10 mouse cellular contexts compared by ENCODE assay signal in the genomic region with DNA sequence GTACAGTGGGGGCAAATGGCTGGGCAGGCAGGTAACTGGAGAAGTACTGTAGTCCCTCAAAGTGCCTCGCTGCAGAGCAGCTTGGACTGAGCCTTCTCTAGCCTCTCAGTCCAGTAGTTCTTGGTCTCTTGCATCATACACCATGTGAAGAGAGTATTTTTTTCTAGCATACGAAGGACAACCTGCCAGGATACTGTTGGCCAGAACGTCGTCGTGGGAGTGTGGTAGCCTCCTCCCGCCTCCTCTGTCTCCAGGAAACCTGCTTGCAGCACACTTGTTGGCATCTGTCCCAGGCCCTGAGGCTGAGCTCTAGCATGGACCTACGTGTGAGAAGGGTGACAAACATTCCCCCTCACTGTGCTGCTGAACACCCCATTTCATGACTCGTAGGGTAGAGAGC. TPM values are rescaled to one million over a fixed set of nuclear protein-coding genes. Genes with fewer than 3 reads are reported as not detected.
DNase-seq lines count a peak whose midpoint lies in the region; ATAC-seq and TF ChIP-seq lines count a peak whose summit lies in the region.
"Had no signal": no experiment of that assay in that cellular context is flagged by ENCODE, and none has a peak within 500 bp of the region (broad histone marks: within the 10 kb centered on the region; RNA-seq: fewer than 3 reads in every experiment).

No protein-coding gene starts in this region.

- H3K9ac ChIP-seq in heart, embryonic 11.5 days (ENCODE audit: low read depth, low read length) = no peak overlapping the region

- WGBS in heart, embryonic 11.5 days (ENCODE audit: insufficient replicate concordance) = 70% methylated on average over 8 of the region's 8 CpGs

- DNase-seq in heart, adult 11 months = peak; percentile 95
- peak; percentile 98 for DNase-seq in 416B (ENCODE audit: low read depth)
- peak; percentile 95 for DNase-seq in brain, adult 2 months (ENCODE audit: low read depth, low spot score)
- peak; percentile 41 to 66 for DNase-seq in kidney, postnatal 4 days
- no peak for DNase-seq in thymus, postnatal 14 days
- no peak for DNase-seq in urinary bladder, postnatal 10 days (ENCODE audit: low spot score)

- H3K36me3 ChIP-seq in heart, embryonic 11.5 days (ENCODE audit: control insufficient read depth, insufficient read depth, low read length) = peaks cover 8% of the 10 kb centered on the region; the same call in 1 of the 2 replicates
- no peaks in the 10 kb centered on the region for H3K36me3 ChIP-seq in myocyte (ENCODE audit: control insufficient read depth, insufficient read depth)

- H3K4me3 ChIP-seq in heart, embryonic 11.5 days (ENCODE audit: low read depth, low read length) = no peak overlapping the region
- H3K4me3 ChIP-seq in myocyte = no peak overlapping the region
- H3K4me3 ChIP-seq: erythroblast, embryonic 14.5 days; megakaryocyte, embryonic 14.5 days had no signal

- H3K9me3 ChIP-seq in heart, embryonic 11.5 days (replicated peaks; ENCODE audit: control insufficient read depth, low read length) = no peaks in the 10 kb centered on the region
- H3K9me3 ChIP-seq: megakaryocyte, embryonic 14.5 days had no signal

- H3K27me3 ChIP-seq in heart, embryonic 11.5 days (ENCODE audit: control insufficient read depth, insufficient read depth, low read length) = 0 out of 2 replicates have a peak, but pooled peaks cover 2% of the 10 kb centered on the region
- H3K27me3 ChIP-seq in myocyte (ENCODE audit: control insufficient read depth, insufficient read depth, insufficient read length) = no peaks in the 10 kb centered on the region

- peaks cover 4% of the 10 kb centered on the region; the same call in 1 of the 2 replicates for H3K4me1 ChIP-seq in heart, embryonic 11.5 days (ENCODE audit: control insufficient read depth, insufficient read depth, low read length)

- no peaks in the 10 kb centered on the region for H3K79me2 ChIP-seq in myocyte (ENCODE audit: control insufficient read depth, insufficient read depth)

- no peak for TF ChIP-seq POLR2A in myocyte (IDR thresholded peaks at IDR 0.05; ENCODE audit: insufficient read length, low read depth)

- no peak overlapping the region for H3K4me2 ChIP-seq in heart, embryonic 11.5 days
- H3K4me2 ChIP-seq in myocyte (ENCODE audit: low read depth) = peak overlapping the region; percentile 34

- ATAC-seq in heart, embryonic 11.5 days (replicated peaks; ENCODE audit: insufficient number of reproducible peaks, low FRiP score, low TSS enrichment) = no peak

- H3ac ChIP-seq in myocyte (ENCODE audit: control insufficient read depth, insufficient read length) = no peak overlapping the region

- no peak overlapping the region for H3K27ac ChIP-seq in heart, embryonic 11.5 days (ENCODE audit: low read depth, low read length)

TF ChIP-seq in myocyte, 11 proteins besides CTCF, POLR2A, EP300 and RAD21:
- TF ChIP-seq USF1 (IDR thresholded peaks at IDR 0.05; ENCODE audit: low read depth) (no peak), TCF3 (IDR thresholded peaks at IDR 0.05; ENCODE audit: insufficient read length, low read depth) (no peak), REST (IDR thresholded peaks at IDR 0.05; ENCODE audit: insufficient read depth, insufficient read length) (no peak), MYOG (IDR thresholded peaks at IDR 0.05; ENCODE audit: control insufficient read depth in 1 of 3, insufficient read depth in 1 of 3, insufficient read length in 2 of 3, low read depth in 2 of 3) (no peak), E2F4 (IDR thresholded peaks at IDR 0.05; ENCODE audit: insufficient read depth) (no peak), POLR2AphosphoS2 (IDR thresholded peaks at IDR 0.05; ENCODE audit: insufficient read length, low read depth) (no peak), SRF (IDR thresholded peaks at IDR 0.05; ENCODE audit: control insufficient read depth, insufficient read length, low read depth) (no peak), CEBPB (IDR thresholded peaks at IDR 0.05; ENCODE audit: insufficient read depth, poor library complexity, severe bottlenecking) (peak; percentile 73; the same call in 1 of the 2 replicates), MYOD1 (IDR thresholded peaks at IDR 0.05; ENCODE audit: control insufficient read depth in 1 of 3, insufficient read length in 2 of 3, low read depth in 2 of 3) (no peak), TCF12 (IDR thresholded peaks at IDR 0.05; ENCODE audit: insufficient read depth, poor library complexity, severe bottlenecking) (no peak), MAX (IDR thresholded peaks at IDR 0.05; ENCODE audit: low read depth) (peak; percentile 61)

RNA-seq across cellular contexts. Expression of gene Hdhd3, which starts 6.5 kb away (rescaled TPM):
- 6.7 and 11.4 TPM in 2 replicates for polyA plus RNA-seq in heart, embryonic 11.5 days (2014; fragmentation: Nextera tagmentation; extraction: Ambion mirVana)
- polyA plus RNA-seq in myocyte (2012; fragmentation: generic; extraction: Trizol) = 26.8 TPM

RNA-seq across cellular contexts. Expression of gene Bspry, which starts 17.0 kb away (rescaled TPM):
- 0.52 and 0.83 TPM in 2 replicates for polyA plus RNA-seq in heart, embryonic 11.5 days (2014; fragmentation: Nextera tagmentation; extraction: Ambion mirVana)
- polyA plus RNA-seq in myocyte (2012; fragmentation: generic; extraction: Trizol) = 1.1 TPM
- polyA plus RNA-seq: erythroblast, embryonic 14.5 days had no signal

RNA-seq across cellular contexts. Expression of gene Alad, which starts 22.9 kb away (rescaled TPM):
- 117 and 140 TPM in 2 replicates for polyA plus RNA-seq in heart, embryonic 11.5 days (2014; fragmentation: Nextera tagmentation; extraction: Ambion mirVana)
- 89.6 TPM for polyA plus RNA-seq in myocyte (2012; fragmentation: generic; extraction: Trizol)

RNA-seq across cellular contexts. Expression of gene Wdr31, which starts 26.1 kb away (rescaled TPM):
- polyA plus RNA-seq in heart, embryonic 11.5 days (2014; fragmentation: Nextera tagmentation; extraction: Ambion mirVana) = 2.9 and 3.0 TPM in 2 replicates
- polyA plus RNA-seq in myocyte (2012; fragmentation: generic; extraction: Trizol) = 3.3 TPM
- polyA plus RNA-seq: erythroblast, embryonic 14.5 days had no signal

RNA-seq across cellular contexts. Expression of gene Pole3, which starts 28.1 kb away (rescaled TPM):
- polyA plus RNA-seq in heart, embryonic 11.5 days (2014; fragmentation: Nextera tagmentation; extraction: Ambion mirVana) = 59.4 and 64.1 TPM in 2 replicates
- 37.3 TPM for polyA plus RNA-seq in myocyte (2012; fragmentation: generic; extraction: Trizol)

Comparison
In these comparisons a context has a peak if more than half of its experiments do, and no peak if none do; other contexts are left out.
1. DNase-seq: peak in heart, adult 11 months (single experiment), 416B (single experiment), brain, adult 2 months (single experiment) and kidney, postnatal 4 days (2 of 2); none in thymus, postnatal 14 days (single experiment) and urinary bladder, postnatal 10 days (single experiment).